Mouse (Mus musculus) MEL (cell line): ENCODE measurements at regions not wholly inside any gene's neighbourhood (a gene's known extent, or its start where the extent isn't known, plus 50 kb on each side); places are given as distances from the start of the nearest gene placed in this dataset.

ENCODE experiments used
- CHD2 ChIP-seq: IDR thresholded peaks from 2 replicates; pipeline ENCODE4 v1.6.1; 2011; ENCODE audit warnings: low read length, improper control_type of control experiment
- CTCF ChIP-seq, 3 experiments: IDR thresholded peaks in 2 of 3; conservative IDR thresholded peaks in 1 of 3; 2 replicates each; pipeline ENCODE4 v1.5.1; 2011 to 2012; ENCODE audit warnings: low read length in 3 of 3, low read depth in 2 of 3, mild to moderate bottlenecking in 2 of 3, improper control_type of control experiment in 1 of 3, inconsistent platforms in 1 of 3, mixed read lengths in 1 of 3, moderate library complexity in 1 of 3; ENCODE audit not compliant: control insufficient read depth in 1 of 3, insufficient read depth in 1 of 3, poor library complexity in 1 of 3, severe bottlenecking in 1 of 3
- MAX ChIP-seq: IDR thresholded peaks from 2 replicates; pipeline ENCODE4 v1.6.1; 2011; ENCODE audit warnings: low read length, improper control_type of control experiment
- MXI1 ChIP-seq: IDR thresholded peaks from 2 replicates; pipeline ENCODE4 v1.6.1; 2011; ENCODE audit warnings: mild to moderate bottlenecking, low read depth, low read length, improper control_type of control experiment
- NELFE ChIP-seq: IDR thresholded peaks from 2 replicates; pipeline ENCODE4 v1.6.1; 2011; ENCODE audit warnings: low read depth, low read length, improper control_type of control experiment
- POLR2A ChIP-seq, 2 experiments: IDR thresholded peaks; 2 replicates each; pipeline ENCODE4 v1.6.1; 2011 to 2012; ENCODE audit warnings: low read length in 2 of 2, mild to moderate bottlenecking in 2 of 2, control low read depth in 1 of 2, improper control_type of control experiment in 1 of 2, low read depth in 1 of 2, moderate library complexity in 1 of 2; ENCODE audit not compliant: control insufficient read depth in 1 of 2, insufficient read depth in 1 of 2, poor library complexity in 1 of 2
- RAD21 ChIP-seq: IDR thresholded peaks from 2 replicates; pipeline ENCODE4 v1.6.1; 2011; ENCODE audit warnings: mild to moderate bottlenecking, low read depth, low read length, improper control_type of control experiment
- SIN3A ChIP-seq: IDR thresholded peaks from 2 replicates; pipeline ENCODE4 v1.6.1; 2012; ENCODE audit warnings: low read length, improper control_type of control experiment, inconsistent platforms
- TAL1 ChIP-seq: IDR thresholded peaks from 2 replicates; pipeline ENCODE4 v1.6.1; 2012; ENCODE audit warnings: mild to moderate bottlenecking, inconsistent platforms, low read length, moderate library complexity, mixed read lengths
- TCF12 ChIP-seq: IDR thresholded peaks from 2 replicates; pipeline ENCODE4 v1.6.1; 2014; ENCODE audit warnings: low read depth, mild to moderate bottlenecking, inconsistent platforms, low read length, improper control_type of control experiment, moderate library complexity
- ZC3H11A ChIP-seq: IDR thresholded peaks from 2 replicates; pipeline ENCODE4 v1.6.1; 2012; ENCODE audit warnings: low read depth, mild to moderate bottlenecking, inconsistent platforms, low read length, improper control_type of control experiment
- ZMIZ1 ChIP-seq: IDR thresholded peaks from 2 replicates; pipeline ENCODE4 v1.6.1; 2012; ENCODE audit warnings: low read depth, mild to moderate bottlenecking, inconsistent platforms, low read length, improper control_type of control experiment, moderate library complexity

- TF ChIP-seq TAL1 (no peak), ZC3H11A (no peak), RAD21 (no peak), POLR2A (IDR thresholded peaks at IDR 0.05; ENCODE audit: control insufficient read depth in 1 of 2, insufficient read depth in 1 of 2, low read depth in 1 of 2, low read length in 2 of 2, poor library complexity in 1 of 2) (no peak), CTCF (IDR thresholded peaks at IDR 0.05 in 2 of 3, conservative IDR thresholded peaks at IDR 0.05 in 1 of 3; ENCODE audit: control insufficient read depth in 1 of 3, insufficient read depth in 1 of 3, low read depth in 2 of 3, low read length in 3 of 3, poor library complexity in 1 of 3, severe bottlenecking in 1 of 3) (no peak), ZMIZ1 (no peak), TCF12 (no peak), MAX (no peak), SIN3A (no peak), MXI1 (no peak), CHD2 (no peak), NELFE (no peak)
These were observed 274.4 kb upstream of the Trpc7 start for GRCm38 (mm10) chr13:57170180-57170579.
